ENCODE assay signal across 14 mouse cellular contexts in the genomic region with DNA sequence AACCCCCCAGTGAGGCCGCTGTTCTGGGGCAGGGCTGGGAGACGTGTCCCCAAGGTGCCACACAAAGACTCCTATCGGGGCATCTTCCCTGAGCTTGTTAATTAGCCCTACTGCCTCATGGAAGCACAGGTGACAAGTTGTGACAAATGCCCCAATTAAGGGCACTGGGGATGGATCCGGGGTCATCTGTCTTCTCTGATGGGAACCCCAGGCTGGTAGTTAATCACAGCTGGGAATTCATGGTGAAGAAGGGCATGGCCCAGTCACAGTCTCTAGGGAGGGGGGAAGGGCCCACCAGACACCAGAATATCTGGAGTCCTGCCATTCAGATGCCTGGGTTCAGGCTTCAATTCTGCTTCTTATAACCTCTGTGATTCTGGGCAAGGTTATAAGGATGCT.
DNase-seq lines count a peak whose midpoint lies in the region; ATAC-seq and TF ChIP-seq lines count a peak whose summit lies in the region.
"Had no signal": no experiment of that assay in that cellular context is flagged by ENCODE, and none has a peak within 500 bp of the region (broad histone marks: within the 10 kb centered on the region; RNA-seq: fewer than 3 reads in every experiment).

No protein-coding gene starts in this region.

- TF ChIP-seq EP300 in heart, adult 2 months (IDR thresholded peaks at IDR 0.05; ENCODE audit: insufficient read depth, low read depth, low read length): no peak

- no peaks in the 10 kb centered on the region for H3K9me3 ChIP-seq in hindbrain, embryonic 10.5 days
- no peaks in the 10 kb centered on the region for H3K9me3 ChIP-seq in hindbrain, postnatal 0 days (ENCODE audit: low read length)
- no peaks in the 10 kb centered on the region for H3K9me3 ChIP-seq in midbrain, embryonic 13.5 days
- H3K9me3 ChIP-seq in midbrain, embryonic 10.5 days (replicated peaks): no peaks in the 10 kb centered on the region
- H3K9me3 ChIP-seq in midbrain, embryonic 14.5 days (ENCODE audit: control insufficient read depth, low read length): no peaks in the 10 kb centered on the region
- H3K9me3 ChIP-seq: forebrain, embryonic 15.5 days; heart, embryonic 12.5 days had no signal

- intact Hi-C loops in heart, adult 2 months (cut with DNase I): no loop called here

- H3K4me3 ChIP-seq in hindbrain, embryonic 10.5 days: no peak overlapping the region
- no peak overlapping the region for H3K4me3 ChIP-seq in hindbrain, postnatal 0 days (ENCODE audit: low read length)
- no peak overlapping the region for H3K4me3 ChIP-seq in midbrain, embryonic 13.5 days (replicated peaks)
- H3K4me3 ChIP-seq in midbrain, embryonic 10.5 days: no peak overlapping the region
- H3K4me3 ChIP-seq in midbrain, embryonic 14.5 days (replicated peaks; ENCODE audit: low read depth, low read length): no peak overlapping the region
- H3K4me3 ChIP-seq in heart, adult 2 months: no peak overlapping the region
- H3K4me3 ChIP-seq: forebrain, embryonic 15.5 days; heart, embryonic 12.5 days had no signal

- H3K36me3 ChIP-seq in hindbrain, embryonic 10.5 days: no peaks in the 10 kb centered on the region
- H3K36me3 ChIP-seq in hindbrain, postnatal 0 days (ENCODE audit: insufficient read depth, low read length): no peaks in the 10 kb centered on the region
- no peaks in the 10 kb centered on the region for H3K36me3 ChIP-seq in midbrain, embryonic 13.5 days
- H3K36me3 ChIP-seq in midbrain, embryonic 10.5 days: no peaks in the 10 kb centered on the region
- no peaks in the 10 kb centered on the region for H3K36me3 ChIP-seq in midbrain, embryonic 14.5 days (ENCODE audit: control insufficient read depth, insufficient read depth, low read length)
- no peaks in the 10 kb centered on the region for H3K36me3 ChIP-seq in heart, adult 2 months (ENCODE audit: control insufficient read depth, insufficient read depth, low read length)
- H3K36me3 ChIP-seq: forebrain, embryonic 15.5 days had no signal

- no peak overlapping the region for H3K4me2 ChIP-seq in hindbrain, postnatal 0 days (ENCODE audit: low read depth, low read length)
- no peak overlapping the region for H3K4me2 ChIP-seq in midbrain, embryonic 13.5 days (replicated peaks)
- no peak overlapping the region for H3K4me2 ChIP-seq in midbrain, embryonic 14.5 days (ENCODE audit: low read length)
- H3K4me2 ChIP-seq: forebrain, embryonic 15.5 days; heart, embryonic 12.5 days had no signal

- H3K27me3 ChIP-seq in hindbrain, embryonic 10.5 days (ENCODE audit: insufficient read depth, poor library complexity, severe bottlenecking): peaks cover 34% of the 10 kb centered on the region
- H3K27me3 ChIP-seq in hindbrain, postnatal 0 days (ENCODE audit: insufficient read depth, low read length): no peaks in the 10 kb centered on the region; the same call in 1 of the 2 replicates
- no peaks in the 10 kb centered on the region for H3K27me3 ChIP-seq in midbrain, embryonic 13.5 days
- H3K27me3 ChIP-seq in midbrain, embryonic 10.5 days (ENCODE audit: low read depth, poor library complexity, severe bottlenecking): peaks cover 18% of the 10 kb centered on the region; the same call in 1 of the 2 replicates
- H3K27me3 ChIP-seq in midbrain, embryonic 14.5 days (ENCODE audit: control insufficient read depth, insufficient read depth, low read length): no peaks in the 10 kb centered on the region
- H3K27me3 ChIP-seq in heart, adult 2 months (ENCODE audit: control insufficient read depth, insufficient read depth, low read length): no peaks in the 10 kb centered on the region
- H3K27me3 ChIP-seq: forebrain, embryonic 15.5 days; heart, embryonic 12.5 days had no signal

- no peak for TF ChIP-seq CTCF in hindbrain, postnatal 0 days (IDR thresholded peaks at IDR 0.05; ENCODE audit: low read depth)
- TF ChIP-seq CTCF in heart, adult 2 months (IDR thresholded peaks at IDR 0.05): no peak

- 22% methylated on average over 4 of the region's 4 CpGs for WGBS in hindbrain, embryonic 10.5 days
- 28% methylated on average over 4 of the region's 4 CpGs for WGBS in hindbrain, postnatal 0 days
- WGBS in midbrain, embryonic 13.5 days: 33% methylated on average over 4 of the region's 4 CpGs
- WGBS in midbrain, embryonic 10.5 days: 58% methylated on average over 4 of the region's 4 CpGs
- WGBS in midbrain, embryonic 14.5 days: 34% methylated on average over 4 of the region's 4 CpGs
- WGBS in heart, adult 2 months: 45% methylated on average over 4 of the region's 4 CpGs

- ATAC-seq in hindbrain, postnatal 0 days: no peak
- no peak for ATAC-seq in midbrain, embryonic 13.5 days
- ATAC-seq in midbrain, embryonic 14.5 days (ENCODE audit: low FRiP score, low TSS enrichment): no peak
- ATAC-seq: forebrain, embryonic 15.5 days had no signal

- no peaks in the 10 kb centered on the region for H3K79me2 ChIP-seq in heart, adult 2 months (replicated peaks; ENCODE audit: control insufficient read depth, insufficient read depth, low read length)

- peak; percentile 21 for DNase-seq in hindbrain, embryonic 10.5 days (ENCODE audit: low spot score)
- DNase-seq in hindbrain, postnatal 0 days (ENCODE audit: low spot score): no peak
- DNase-seq in midbrain, embryonic 10.5 days (ENCODE audit: low spot score): no peak
- DNase-seq in midbrain, embryonic 14.5 days: peak; percentile 23
- DNase-seq in cerebellum, postnatal 4 days (ENCODE audit: low spot score in 2 of 2): no peak
- no peak for DNase-seq in heart, adult 2 months
- no peak for DNase-seq in lung, postnatal 4 days
- DNase-seq: cerebellum, adult 9-11 months; liver; lung, adult 2 months; spleen, adult 18-20 months had no signal

- no peak overlapping the region for H3K27ac ChIP-seq in hindbrain, embryonic 10.5 days
- H3K27ac ChIP-seq in hindbrain, postnatal 0 days: no peak overlapping the region
- peak overlapping the region; percentile 56 for H3K27ac ChIP-seq in midbrain, embryonic 13.5 days
- no peak overlapping the region for H3K27ac ChIP-seq in midbrain, embryonic 10.5 days (replicated peaks)
- H3K27ac ChIP-seq in midbrain, embryonic 14.5 days (replicated peaks; ENCODE audit: low read depth, low read length): 0 out of 2 replicates have a peak overlapping the region, but pooled peaks have one; percentile 26
- no peak overlapping the region for H3K27ac ChIP-seq in heart, adult 2 months
- H3K27ac ChIP-seq: forebrain, embryonic 15.5 days had no signal

- H3K4me1 ChIP-seq in hindbrain, embryonic 10.5 days (replicated peaks): peaks cover 50% of the 10 kb centered on the region
- H3K4me1 ChIP-seq in hindbrain, postnatal 0 days (ENCODE audit: insufficient read depth, low read length): no peaks in the 10 kb centered on the region
- peaks cover 27% of the 10 kb centered on the region for H3K4me1 ChIP-seq in midbrain, embryonic 13.5 days (replicated peaks)
- peaks cover 51% of the 10 kb centered on the region for H3K4me1 ChIP-seq in midbrain, embryonic 10.5 days
- peaks cover 8% of the 10 kb centered on the region; the same call in 1 of the 2 replicates for H3K4me1 ChIP-seq in midbrain, embryonic 14.5 days (ENCODE audit: control insufficient read depth, insufficient read depth, low read length)
- H3K4me1 ChIP-seq in heart, adult 2 months (ENCODE audit: control insufficient read depth, insufficient read depth, low read length): no peaks in the 10 kb centered on the region
- H3K4me1 ChIP-seq: forebrain, embryonic 15.5 days had no signal

- no peak for TF ChIP-seq POLR2A in heart, adult 2 months (IDR thresholded peaks at IDR 0.05; ENCODE audit: insufficient read depth, low read depth, low read length)

- no peak overlapping the region for H3K9ac ChIP-seq in hindbrain, postnatal 0 days (replicated peaks; ENCODE audit: low read length)
- no peak overlapping the region for H3K9ac ChIP-seq in midbrain, embryonic 13.5 days (replicated peaks)
- no peak overlapping the region for H3K9ac ChIP-seq in midbrain, embryonic 14.5 days (replicated peaks; ENCODE audit: low read length)
- H3K9ac ChIP-seq in heart, adult 2 months (ENCODE audit: low read depth, low read length): no peak overlapping the region
- H3K9ac ChIP-seq: forebrain, embryonic 15.5 days; heart, embryonic 12.5 days had no signal

Comparison
In these comparisons a context has a peak if more than half of its experiments do, and no peak if none do; other contexts are left out.
1. DNase-seq: peak in hindbrain, embryonic 10.5 days (single experiment) and midbrain, embryonic 14.5 days (single experiment); none in hindbrain, postnatal 0 days (single experiment), midbrain, embryonic 10.5 days (single experiment), cerebellum, postnatal 4 days (0 of 2), heart, adult 2 months (0 of 2) and lung, postnatal 4 days (0 of 2).
2. H3K27ac ChIP-seq: peak in midbrain, embryonic 13.5 days (single experiment) and midbrain, embryonic 14.5 days (single experiment); none in hindbrain, embryonic 10.5 days (single experiment), hindbrain, postnatal 0 days (single experiment), midbrain, embryonic 10.5 days (single experiment) and heart, adult 2 months (single experiment).